Comparison of ENCODE assay signal across 12 mouse cellular contexts in genomic region chr2:92442419-92443001, GRCm38 (mm10). TPM values are rescaled to one million over a fixed set of nuclear protein-coding genes. Genes with fewer than 3 reads are reported as not detected.
DNase-seq lines count a peak whose midpoint lies in the region; ATAC-seq and TF ChIP-seq lines count a peak whose summit lies in the region.
"Had no signal": no experiment of that assay in that cellular context is flagged by ENCODE, and none has a peak within 500 bp of the region (broad histone marks: within the 10 kb centered on the region; RNA-seq: fewer than 3 reads in every experiment).

No protein-coding gene starts in this region.

- WGBS in forebrain, embryonic 16.5 days: 66% methylated on average over 12 of the region's 12 CpGs
- 81% methylated on average over 12 of the region's 12 CpGs for WGBS in forebrain, embryonic 12.5 days

- H3K36me3 ChIP-seq in forebrain, embryonic 16.5 days (ENCODE audit: control insufficient read depth, insufficient read depth): no peaks in the 10 kb centered on the region
- H3K36me3 ChIP-seq in forebrain, embryonic 12.5 days (replicated peaks): no peaks in the 10 kb centered on the region
- H3K36me3 ChIP-seq: kidney, embryonic 15.5 days; limb, embryonic 13.5 days had no signal

- H3K9ac ChIP-seq in forebrain, embryonic 16.5 days (replicated peaks; ENCODE audit: low read depth, low read length): peak overlapping the region; percentile 23; the same call in 1 of the 2 replicates
- no peak overlapping the region for H3K9ac ChIP-seq in forebrain, embryonic 12.5 days
- H3K9ac ChIP-seq: kidney, embryonic 15.5 days; limb, embryonic 13.5 days had no signal

- H3K4me3 ChIP-seq in forebrain, embryonic 16.5 days (replicated peaks; ENCODE audit: low read length): no peak overlapping the region
- no peak overlapping the region for H3K4me3 ChIP-seq in forebrain, embryonic 12.5 days (replicated peaks)
- H3K4me3 ChIP-seq: kidney, embryonic 15.5 days; limb, embryonic 13.5 days had no signal

- no peaks in the 10 kb centered on the region for H3K27me3 ChIP-seq in forebrain, embryonic 16.5 days (replicated peaks; ENCODE audit: control insufficient read depth, insufficient read depth, low read length)
- H3K27me3 ChIP-seq in forebrain, embryonic 12.5 days: no peaks in the 10 kb centered on the region
- H3K27me3 ChIP-seq: kidney, embryonic 15.5 days; limb, embryonic 13.5 days had no signal

- 0 out of 2 replicates have a peak overlapping the region, but pooled peaks have one; percentile 23 for H3K27ac ChIP-seq in forebrain, embryonic 16.5 days (ENCODE audit: low read length)
- no peak overlapping the region for H3K27ac ChIP-seq in forebrain, embryonic 12.5 days
- H3K27ac ChIP-seq: kidney, embryonic 15.5 days; limb, embryonic 13.5 days had no signal

- peak; percentile 66 to 80 for DNase-seq in left cerebral cortex, postnatal 14 days (ENCODE audit: low spot score in 2 of 2)
- no peak for DNase-seq in left cerebral cortex, postnatal 10 days (ENCODE audit: extremely low spot score in 1 of 2, low spot score in 2 of 2)
- peak; percentile 53 for DNase-seq in brain, embryonic 14.5 days (ENCODE audit: low read depth)
- DNase-seq in right cerebral cortex, adult 2 months (ENCODE audit: low spot score in 2 of 2): peak; percentile 69 to 76
- no peak for DNase-seq in ovary, postnatal 10 days (ENCODE audit: low spot score)
- DNase-seq in retina, postnatal 1 day: no peak
- DNase-seq: adrenal gland, postnatal 25 days; gastrocnemius, postnatal 25 days had no signal

- no peak overlapping the region for H3K4me2 ChIP-seq in forebrain, embryonic 16.5 days (ENCODE audit: low read length)
- no peak overlapping the region for H3K4me2 ChIP-seq in forebrain, embryonic 12.5 days
- H3K4me2 ChIP-seq: kidney, embryonic 15.5 days; limb, embryonic 13.5 days had no signal

- TF ChIP-seq POLR2A in brain, embryonic 14.5 days (IDR thresholded peaks at IDR 0.05; ENCODE audit: borderline replicate concordance, extremely low read depth, insufficient read depth, insufficient read length, poor library complexity, severe bottlenecking): no peak

- no peak for TF ChIP-seq CTCF in brain, embryonic 14.5 days (IDR thresholded peaks at IDR 0.05; ENCODE audit: borderline replicate concordance, extremely low read depth, insufficient read depth, insufficient read length)

- intact Hi-C loops in left cerebral cortex, postnatal 14 days (cut with DNase I): no loop called here
- intact Hi-C loops in left cerebral cortex, postnatal 10 days (cut with DNase I): no loop called here

- peak; percentile 70 for ATAC-seq in forebrain, embryonic 16.5 days
- ATAC-seq in forebrain, embryonic 12.5 days (ENCODE audit: low FRiP score): no peak

- H3K9me3 ChIP-seq in forebrain, embryonic 16.5 days (ENCODE audit: control insufficient read depth, low read length): no peaks in the 10 kb centered on the region
- H3K9me3 ChIP-seq in forebrain, embryonic 12.5 days: no peaks in the 10 kb centered on the region
- H3K9me3 ChIP-seq: kidney, embryonic 15.5 days; limb, embryonic 13.5 days had no signal

- peaks cover 10% of the 10 kb centered on the region; the same call in 1 of the 2 replicates for H3K4me1 ChIP-seq in forebrain, embryonic 16.5 days (replicated peaks; ENCODE audit: control insufficient read depth, insufficient read depth, low read length)
- H3K4me1 ChIP-seq in forebrain, embryonic 12.5 days: peaks cover 7% of the 10 kb centered on the region; the same call in 1 of the 2 replicates

RNA-seq across cellular contexts. Expression of gene Cry2, which starts 8.7 kb away (rescaled TPM):
- 40.1 and 46.8 TPM in 2 replicates for polyA plus RNA-seq in forebrain, embryonic 16.5 days (2015; fragmentation: Nextera tagmentation; extraction: Ambion mirVana)
- polyA plus RNA-seq in forebrain, embryonic 12.5 days (2016; fragmentation: Nextera tagmentation; extraction: Ambion mirVana): 29.1 and 31.2 TPM in 2 replicates
- total RNA-seq in left cerebral cortex, postnatal 14 days (2021): 100 to 1,000 TPM; 109 to 116 TPM
- 100 to 1,000 TPM; 108 to 109 TPM for total RNA-seq in left cerebral cortex, postnatal 10 days (2021)
- 24.1 and 31.1 TPM in 2 replicates for polyA plus RNA-seq in brain, embryonic 14.5 days (2012; rRNA removed)

RNA-seq across cellular contexts. Expression of gene Slc35c1, which starts 17.8 kb away (rescaled TPM):
- 10.6 and 12.7 TPM in 2 replicates for polyA plus RNA-seq in forebrain, embryonic 16.5 days (2015; fragmentation: Nextera tagmentation; extraction: Ambion mirVana)
- polyA plus RNA-seq in forebrain, embryonic 12.5 days (2016; fragmentation: Nextera tagmentation; extraction: Ambion mirVana): 9.5 and 10.0 TPM in 2 replicates
- total RNA-seq in left cerebral cortex, postnatal 14 days (2021): 10 to 100 TPM; 20.5 to 22.1 TPM
- total RNA-seq in left cerebral cortex, postnatal 10 days (2021): 10 to 100 TPM; 22.2 to 24.2 TPM
- 14.2 and 14.5 TPM in 2 replicates for polyA plus RNA-seq in brain, embryonic 14.5 days (2012; rRNA removed)

RNA-seq across cellular contexts. Expression of gene Mapk8ip1, which starts 41.4 kb away (rescaled TPM):
- polyA plus RNA-seq in forebrain, embryonic 16.5 days (2015; fragmentation: Nextera tagmentation; extraction: Ambion mirVana): 101 TPM in 2 replicates
- 83.2 and 83.5 TPM in 2 replicates for polyA plus RNA-seq in forebrain, embryonic 12.5 days (2016; fragmentation: Nextera tagmentation; extraction: Ambion mirVana)
- 100 to 1,000 TPM; 392 to 397 TPM for total RNA-seq in left cerebral cortex, postnatal 14 days (2021)
- 100 to 1,000 TPM; 414 to 421 TPM for total RNA-seq in left cerebral cortex, postnatal 10 days (2021)
- polyA plus RNA-seq in brain, embryonic 14.5 days (2012; rRNA removed): 193 and 214 TPM in 2 replicates

Comparison
In these comparisons a context has a peak if more than half of its experiments do, and no peak if none do; other contexts are left out.
1. DNase-seq: peak in left cerebral cortex, postnatal 14 days (2 of 2), brain, embryonic 14.5 days (single experiment) and right cerebral cortex, adult 2 months (2 of 2); none in left cerebral cortex, postnatal 10 days (0 of 2), ovary, postnatal 10 days (single experiment) and retina, postnatal 1 day (single experiment).